Comparison of ENCODE assay signal across 12 mouse cellular contexts in the genomic region with DNA sequence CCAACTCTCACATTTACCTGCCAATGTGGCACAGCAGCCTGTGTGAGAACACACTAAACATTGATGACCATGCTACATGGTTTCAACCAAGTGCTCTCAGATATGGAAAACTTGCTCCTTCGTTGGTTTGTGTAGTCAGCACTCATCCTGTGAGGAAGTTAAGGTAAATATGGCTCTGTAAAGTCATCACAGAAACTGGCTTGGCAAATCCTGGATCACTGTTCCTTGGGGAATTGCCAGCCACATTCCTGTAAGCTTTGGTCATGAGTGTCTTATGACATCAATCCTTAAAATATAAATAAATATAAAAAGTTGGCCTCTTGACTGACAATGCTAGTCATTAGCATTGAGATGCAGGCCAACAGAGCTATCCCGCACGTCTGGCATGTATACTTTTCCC.
DNase-seq lines count a peak whose midpoint lies in the region; ATAC-seq and TF ChIP-seq lines count a peak whose summit lies in the region.
"Had no signal": no experiment of that assay in that cellular context is flagged by ENCODE, and none has a peak within 500 bp of the region (broad histone marks: within the 10 kb centered on the region; RNA-seq: fewer than 3 reads in every experiment).

No protein-coding gene starts in this region.

- no peak for TF ChIP-seq CTCF in intestine, postnatal 0 days (IDR thresholded peaks at IDR 0.05; ENCODE audit: low read depth)
- TF ChIP-seq CTCF in lung, embryonic 14.5 days (IDR thresholded peaks at IDR 0.05; ENCODE audit: low read depth) = no peak
- no peak for TF ChIP-seq CTCF in small intestine, adult 2 months (IDR thresholded peaks at IDR 0.05; ENCODE audit: extremely low read depth, insufficient read length, insufficient replicate concordance, low read depth, low read length)

- H3K4me1 ChIP-seq in intestine, embryonic 14.5 days (replicated peaks; ENCODE audit: control insufficient read depth, insufficient read depth, low read length) = peaks cover 18% of the 10 kb centered on the region
- H3K4me1 ChIP-seq in intestine, postnatal 0 days (replicated peaks; ENCODE audit: control insufficient read depth, insufficient read depth, low read length) = no peaks in the 10 kb centered on the region
- peaks cover 14% of the 10 kb centered on the region for H3K4me1 ChIP-seq in lung, embryonic 14.5 days (ENCODE audit: insufficient read depth)
- H3K4me1 ChIP-seq in small intestine, adult 2 months (ENCODE audit: control insufficient read depth, insufficient read depth, insufficient read length, low read length) = peaks cover 8% of the 10 kb centered on the region; the same call in 1 of the 2 replicates

- no peak for DNase-seq in intestine, embryonic 14.5 days (ENCODE audit: low spot score)
- peak; percentile 36 for DNase-seq in heart, adult 8-10 months (ENCODE audit: low spot score)
- peak; percentile 40 for DNase-seq in lung, embryonic 14.5 days
- no peak for DNase-seq in gastrocnemius, postnatal 4 days (ENCODE audit: low spot score in 2 of 2)
- DNase-seq in right cerebral cortex, adult 2 months (ENCODE audit: low spot score in 2 of 2) = no peak
- DNase-seq: gastrocnemius, postnatal 10 days; layer of hippocampus, adult 9-11 months had no signal

- no peak for ATAC-seq in intestine, embryonic 14.5 days (replicated peaks; ENCODE audit: low FRiP score, low TSS enrichment, low read depth)
- ATAC-seq in intestine, postnatal 0 days = no peak
- ATAC-seq in lung, embryonic 14.5 days (ENCODE audit: insufficient read depth) = no peak
- ATAC-seq: forebrain, embryonic 14.5 days had no signal

- no peak overlapping the region for H3K4me3 ChIP-seq in intestine, embryonic 14.5 days (ENCODE audit: low read depth, low read length)
- no peak overlapping the region for H3K4me3 ChIP-seq in intestine, postnatal 0 days (ENCODE audit: low read depth, low read length)
- H3K4me3 ChIP-seq in lung, embryonic 14.5 days (ENCODE audit: low read depth, low read length) = no peak overlapping the region
- H3K4me3 ChIP-seq in small intestine, adult 2 months (ENCODE audit: low read depth, low read length) = no peak overlapping the region
- H3K4me3 ChIP-seq: midbrain, embryonic 10.5 days had no signal

- WGBS in intestine, embryonic 14.5 days = 60% methylated on average over 3 of the region's 3 CpGs
- WGBS in intestine, postnatal 0 days = 53% methylated on average over 3 of the region's 3 CpGs
- WGBS in lung, embryonic 14.5 days = 56% methylated on average over 3 of the region's 3 CpGs
- WGBS in small intestine, adult 2 months = 69% methylated on average over 3 of the region's 3 CpGs

- no peak overlapping the region for H3K9ac ChIP-seq in intestine, embryonic 14.5 days (ENCODE audit: low read length)
- H3K9ac ChIP-seq in intestine, postnatal 0 days (ENCODE audit: low read depth, low read length) = no peak overlapping the region
- no peak overlapping the region for H3K9ac ChIP-seq in lung, embryonic 14.5 days
- H3K9ac ChIP-seq: liver, embryonic 14.5 days had no signal

- no peak for TF ChIP-seq POLR2A in small intestine, adult 2 months (IDR thresholded peaks at IDR 0.05; ENCODE audit: low read depth, low read length)

- peak overlapping the region; percentile 67; the same call in 1 of the 2 replicates for H3K27ac ChIP-seq in intestine, embryonic 14.5 days (ENCODE audit: low read depth)
- H3K27ac ChIP-seq in intestine, postnatal 0 days (ENCODE audit: low read depth, low read length) = no peak overlapping the region
- H3K27ac ChIP-seq in lung, embryonic 14.5 days (ENCODE audit: low read depth) = no peak overlapping the region
- H3K27ac ChIP-seq in small intestine, adult 2 months (ENCODE audit: insufficient read depth, low read depth, low read length) = peak overlapping the region; percentile 43
- H3K27ac ChIP-seq: liver, embryonic 14.5 days; midbrain, embryonic 10.5 days had no signal

- H3K36me3 ChIP-seq in intestine, embryonic 14.5 days (ENCODE audit: control insufficient read depth, insufficient read depth, low read length) = no peaks in the 10 kb centered on the region
- H3K36me3 ChIP-seq in intestine, postnatal 0 days (ENCODE audit: control insufficient read depth, insufficient read depth) = no peaks in the 10 kb centered on the region
- no peaks in the 10 kb centered on the region for H3K36me3 ChIP-seq in lung, embryonic 14.5 days (ENCODE audit: insufficient read depth)
- H3K36me3 ChIP-seq in small intestine, adult 2 months (ENCODE audit: control insufficient read depth, insufficient read depth, low read length) = no peaks in the 10 kb centered on the region
- H3K36me3 ChIP-seq: midbrain, embryonic 10.5 days had no signal

- no peaks in the 10 kb centered on the region for H3K27me3 ChIP-seq in intestine, embryonic 14.5 days (replicated peaks; ENCODE audit: control insufficient read depth, insufficient read depth, low read length)
- no peaks in the 10 kb centered on the region for H3K27me3 ChIP-seq in intestine, postnatal 0 days (replicated peaks; ENCODE audit: control insufficient read depth, insufficient read depth, low read length)
- no peaks in the 10 kb centered on the region for H3K27me3 ChIP-seq in lung, embryonic 14.5 days (ENCODE audit: insufficient read depth, low read length)
- H3K27me3 ChIP-seq in small intestine, adult 2 months (ENCODE audit: control insufficient read depth, insufficient read depth, low read length) = no peaks in the 10 kb centered on the region

- no peaks in the 10 kb centered on the region for H3K9me3 ChIP-seq in intestine, embryonic 14.5 days (ENCODE audit: control insufficient read depth, low read length)
- H3K9me3 ChIP-seq in intestine, postnatal 0 days (ENCODE audit: control insufficient read depth) = no peaks in the 10 kb centered on the region
- H3K9me3 ChIP-seq in lung, embryonic 14.5 days (ENCODE audit: low read depth, low read length) = no peaks in the 10 kb centered on the region
- H3K9me3 ChIP-seq: midbrain, embryonic 10.5 days had no signal

- H3K4me2 ChIP-seq in intestine, embryonic 14.5 days (ENCODE audit: low read length) = no peak overlapping the region
- no peak overlapping the region for H3K4me2 ChIP-seq in intestine, postnatal 0 days (replicated peaks; ENCODE audit: low read depth)
- no peak overlapping the region for H3K4me2 ChIP-seq in lung, embryonic 14.5 days

Comparison
In these comparisons a context has a peak if more than half of its experiments do, and no peak if none do; other contexts are left out.
1. H3K27ac ChIP-seq: peak in intestine, embryonic 14.5 days (single experiment) and small intestine, adult 2 months (single experiment); none in intestine, postnatal 0 days (single experiment) and lung, embryonic 14.5 days (single experiment).
2. DNase-seq: peak in heart, adult 8-10 months (single experiment) and lung, embryonic 14.5 days (single experiment); none in intestine, embryonic 14.5 days (single experiment), gastrocnemius, postnatal 4 days (0 of 2) and right cerebral cortex, adult 2 months (0 of 2).